Mouse (Mus musculus) layer of hippocampus, adult 9-11 months (tissue): ENCODE results near the gene Sipa1l2.
"Not testable (repeated sequence)": the region's sequence is repeated elsewhere in the genome, so short reads cannot be mapped to it uniquely, and the experiment has no call there.

ENCODE experiments used
- DNase-seq: peaks from one replicate; pipeline ENCODE4 v3.0.0; 2022

The Sipa1l2 gene

DNA sequence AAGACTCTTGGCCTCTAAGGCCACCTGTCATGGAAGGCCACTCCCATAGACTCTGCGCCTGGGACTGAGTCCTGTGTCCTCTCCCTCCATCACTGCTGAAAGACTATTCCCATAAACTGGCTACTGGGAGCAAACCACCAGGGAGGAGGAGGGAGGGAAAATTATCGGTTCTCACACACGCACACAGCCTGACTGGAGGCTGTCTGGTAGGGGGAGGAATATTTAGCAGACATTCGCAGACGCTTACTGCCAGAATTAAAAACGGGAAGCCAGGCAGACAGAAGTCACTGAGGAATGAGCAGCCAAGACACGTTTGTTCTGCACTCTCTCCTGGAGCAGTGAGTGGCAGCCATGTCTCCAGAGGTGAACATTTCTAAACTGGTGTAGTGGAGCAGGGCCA lies 35.9 kb downstream of the Sipa1l2 start:
- DNase-seq = peak; percentile 80

DNA sequence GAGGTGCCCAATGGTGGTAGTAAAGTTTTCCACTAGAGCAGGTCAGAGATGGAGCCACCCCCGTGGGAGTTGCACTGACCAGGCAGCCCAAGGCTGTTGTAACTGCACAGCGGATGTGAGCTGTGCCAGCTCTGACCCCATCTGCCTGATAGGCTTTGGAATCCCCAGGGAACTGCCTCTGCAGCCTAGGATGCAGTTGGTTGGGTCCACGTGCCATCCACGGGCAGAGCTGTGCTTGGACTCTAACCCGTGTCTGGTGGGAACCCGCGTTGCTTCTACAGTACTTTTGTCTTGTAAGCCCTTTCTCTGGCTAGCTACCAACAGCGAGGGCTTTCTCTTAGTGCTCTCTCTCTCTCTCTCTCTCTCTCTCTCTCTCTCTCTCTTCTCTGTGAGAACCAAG lies 36.7 kb downstream of the Sipa1l2 start:
- DNase-seq = peak; percentile 57

DNA sequence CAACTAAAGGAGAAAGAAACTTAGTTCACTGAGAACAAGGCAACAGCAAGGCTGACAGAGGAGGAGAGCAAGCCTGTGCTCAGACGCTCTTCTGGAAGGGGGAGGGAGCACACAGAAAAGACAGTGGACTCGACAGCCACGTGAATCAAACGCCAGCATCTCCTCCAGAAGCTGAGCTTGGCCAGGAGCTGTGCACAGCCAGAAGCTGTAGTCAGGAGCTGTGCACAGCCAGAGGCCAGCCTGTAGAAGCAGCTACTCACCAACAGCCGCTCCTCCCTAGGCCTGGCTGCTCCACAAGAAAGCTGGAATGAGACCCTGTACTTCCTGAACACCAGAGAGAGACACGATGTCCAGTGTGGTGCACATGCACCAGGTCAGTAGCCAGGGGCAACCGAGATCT lies 37.4 kb downstream of the Sipa1l2 start:
- DNase-seq = no peak

DNA sequence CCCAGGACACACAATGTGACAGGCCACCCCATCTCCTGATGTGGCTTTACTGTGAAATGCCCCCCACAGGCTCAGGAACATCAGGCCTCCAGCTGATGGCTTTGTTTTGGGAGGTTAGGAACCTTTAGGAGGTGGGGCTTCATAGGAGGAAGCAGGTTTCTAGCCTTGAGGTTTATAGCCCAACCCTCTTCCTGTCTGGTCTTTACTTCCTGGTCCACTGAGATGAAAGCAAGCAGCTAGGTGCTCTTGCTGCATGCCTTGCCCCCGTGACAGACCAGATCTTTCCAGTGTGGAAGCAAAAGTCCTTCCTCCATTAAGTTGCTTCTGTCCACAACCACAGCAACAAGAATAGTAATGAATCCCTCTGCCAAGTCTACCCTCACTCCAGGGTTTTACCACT lies 38.0 kb downstream of the Sipa1l2 start:
- DNase-seq = peak; percentile 49

DNA sequence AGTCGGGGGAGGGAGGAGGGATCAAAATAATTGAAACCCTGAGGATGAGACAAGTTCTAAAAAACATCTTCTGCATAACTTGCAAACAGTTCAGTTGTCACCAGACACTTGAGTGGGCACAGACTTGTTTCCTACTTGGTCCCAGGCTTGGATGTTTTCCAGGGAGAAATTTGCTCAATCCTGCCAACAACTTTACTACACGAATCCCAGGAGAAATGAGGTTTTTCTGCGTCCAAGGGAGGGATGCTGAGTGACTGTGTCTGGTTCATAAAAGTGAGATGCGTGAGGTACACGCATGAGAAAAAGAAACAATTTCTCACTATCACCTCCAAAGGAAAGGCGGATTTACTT lies 38.5 kb downstream of the Sipa1l2 start:
- DNase-seq = no peak

DNA sequence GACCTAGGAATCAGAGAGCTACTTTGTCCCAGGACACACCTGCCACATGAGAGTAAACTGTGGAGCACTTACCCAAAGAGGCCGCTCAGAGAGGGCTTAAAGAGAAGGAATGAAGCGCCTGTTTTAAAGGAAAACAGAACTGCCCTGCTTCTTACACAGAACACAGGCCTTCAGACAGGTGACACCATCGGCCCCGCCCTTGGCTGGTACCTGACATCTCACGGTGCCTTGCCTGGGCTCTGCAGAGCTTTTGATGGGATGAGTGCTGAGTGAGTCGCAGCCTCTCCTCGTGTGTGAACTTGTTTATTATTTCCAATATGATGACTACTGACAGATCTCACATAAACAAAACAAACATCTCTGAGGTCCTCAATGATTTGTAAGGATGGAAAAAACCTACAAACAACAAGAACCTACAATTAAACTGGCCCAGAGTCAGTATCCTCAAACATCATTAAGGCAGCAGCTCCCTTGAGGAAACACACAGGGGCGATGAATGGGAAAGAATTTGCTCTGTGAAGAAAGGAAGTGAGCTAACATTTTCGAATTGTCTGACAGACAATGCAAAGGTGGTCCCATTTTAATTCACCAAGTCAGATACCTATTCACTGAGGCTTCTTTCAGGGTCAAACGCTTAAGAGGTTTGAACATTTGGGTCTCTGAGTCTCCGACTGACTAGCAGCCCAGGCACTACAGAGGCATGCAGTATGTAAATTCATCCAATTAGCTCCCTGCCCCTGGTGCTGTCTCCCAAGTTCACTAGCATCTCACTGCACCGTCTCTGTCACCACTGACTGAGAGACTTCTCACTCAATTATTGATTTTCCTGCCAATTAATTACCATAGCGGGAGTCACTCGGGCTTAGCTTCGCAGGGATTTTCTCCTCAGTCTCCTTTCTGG lies 39.2 kb downstream of the Sipa1l2 start:
- DNase-seq = no peak

DNA sequence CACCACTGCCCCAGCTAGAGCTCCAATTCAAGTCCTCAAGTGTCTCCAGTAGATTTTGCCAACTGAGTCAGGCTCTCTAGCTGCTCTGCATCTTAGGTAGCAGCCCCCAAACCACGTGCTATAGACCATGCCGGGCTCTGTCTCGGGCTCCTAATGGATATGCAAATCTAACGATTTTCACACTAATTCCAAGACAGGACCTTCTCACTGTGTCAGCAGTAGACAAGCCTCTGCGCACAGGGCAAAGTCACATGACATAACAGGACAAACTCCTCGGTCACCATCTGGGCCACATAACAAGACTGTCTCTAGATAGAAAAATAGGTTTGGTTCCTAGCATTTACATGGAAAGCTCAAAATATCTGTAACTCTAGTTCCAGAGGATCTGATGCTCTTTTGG lies 40.6 kb downstream of the Sipa1l2 start:
- DNase-seq = no peak

DNA sequence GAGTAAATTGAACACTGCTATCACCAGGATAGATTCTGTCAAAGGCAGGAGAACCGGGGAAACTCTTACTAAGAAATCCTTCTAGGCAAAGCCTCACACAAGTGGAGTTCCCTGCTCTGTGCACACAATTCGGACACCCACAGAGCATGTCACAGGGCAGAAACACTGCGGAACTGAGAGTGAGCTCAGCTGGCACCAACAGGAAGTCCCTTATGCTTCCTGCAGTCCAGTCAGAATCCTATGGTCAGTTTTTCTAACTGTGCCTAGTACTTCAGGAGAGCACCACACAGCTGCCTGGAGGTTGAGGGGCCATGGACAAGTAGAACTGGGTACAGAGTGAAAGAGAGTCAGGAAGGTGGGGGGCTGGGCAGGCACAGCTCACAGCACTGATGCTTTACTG lies 41.7 kb downstream of the Sipa1l2 start:
- peak; percentile 56 for DNase-seq

DNA sequence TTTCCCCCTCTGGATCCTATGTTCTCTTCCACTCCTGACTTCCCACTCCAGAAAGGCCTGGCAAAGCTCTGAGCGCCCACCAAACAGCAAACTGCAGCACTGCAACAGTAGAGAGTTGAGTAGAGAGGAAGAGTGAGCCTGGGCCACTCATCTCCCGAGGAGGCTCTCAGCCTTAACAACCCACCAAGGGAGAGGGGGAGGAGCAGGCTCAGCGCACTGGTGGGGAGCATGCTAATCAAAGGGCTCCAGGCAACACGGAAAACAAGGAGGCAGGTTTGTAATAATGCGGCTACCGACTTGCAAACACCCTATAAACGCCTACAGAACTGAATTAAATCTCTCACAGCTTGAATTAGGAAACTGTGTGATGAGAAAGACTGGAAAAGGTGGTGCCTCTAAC lies 42.6 kb downstream of the Sipa1l2 start:
- DNase-seq = no peak

DNA sequence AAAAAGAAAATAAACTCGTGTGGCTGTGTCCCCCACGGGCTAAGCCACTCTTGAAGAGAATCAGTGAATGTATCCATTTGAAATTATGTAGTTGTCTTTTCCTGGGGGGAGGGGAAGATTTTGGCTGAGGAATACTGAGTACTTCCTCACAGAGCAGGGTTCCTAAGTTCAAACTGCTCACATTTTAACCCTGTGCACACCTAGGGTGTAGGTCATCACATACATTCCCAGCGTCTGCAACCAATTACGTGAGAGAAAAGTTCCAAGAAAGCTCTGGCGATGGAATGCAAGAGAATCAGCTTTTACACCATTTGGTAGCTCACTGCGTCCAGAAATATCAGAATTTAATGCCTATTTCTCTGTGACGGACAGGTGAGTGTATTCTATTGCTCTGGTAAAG lies 43.0 kb downstream of the Sipa1l2 start:
- no peak for DNase-seq

DNA sequence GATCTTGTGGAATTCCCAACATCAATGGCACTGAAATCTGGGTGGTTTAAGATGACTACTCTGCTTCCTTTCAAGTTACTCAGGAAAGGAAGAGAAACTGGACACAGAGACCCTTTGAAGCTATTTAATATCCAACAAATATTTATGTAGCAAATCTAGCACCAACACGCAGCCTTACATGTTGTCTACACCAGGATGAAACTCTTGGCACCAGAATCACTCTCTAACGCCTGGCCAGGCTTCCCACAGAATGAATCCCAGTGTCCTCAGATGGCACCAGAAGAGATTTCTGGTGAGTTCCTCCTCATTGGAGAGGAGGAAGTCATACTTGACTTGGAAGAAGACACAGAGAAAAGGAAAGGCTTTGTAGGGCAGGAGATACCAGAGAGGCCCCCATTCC lies 45.1 kb downstream of the Sipa1l2 start:
- no peak for DNase-seq

DNA sequence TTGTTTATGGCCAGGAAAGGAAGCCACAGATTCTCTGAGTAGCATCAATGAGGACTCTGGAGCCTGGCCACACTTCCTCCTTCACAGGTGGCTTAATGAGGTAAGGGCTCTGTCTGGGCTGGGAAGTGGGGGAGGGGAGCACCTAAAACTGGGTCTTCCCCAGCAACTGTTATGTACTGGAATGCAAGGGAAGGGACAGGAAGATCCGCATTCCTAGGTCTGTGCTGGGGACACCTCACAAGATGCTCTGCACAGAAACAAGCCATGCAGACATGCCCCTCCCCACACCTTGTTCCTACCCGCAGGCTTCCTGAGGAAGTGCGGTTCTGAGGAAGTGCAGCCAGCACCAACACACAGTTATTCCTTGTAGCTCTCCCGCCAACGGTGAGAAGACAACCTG lies 46.4 kb downstream of the Sipa1l2 start:
- DNase-seq = no peak

DNA sequence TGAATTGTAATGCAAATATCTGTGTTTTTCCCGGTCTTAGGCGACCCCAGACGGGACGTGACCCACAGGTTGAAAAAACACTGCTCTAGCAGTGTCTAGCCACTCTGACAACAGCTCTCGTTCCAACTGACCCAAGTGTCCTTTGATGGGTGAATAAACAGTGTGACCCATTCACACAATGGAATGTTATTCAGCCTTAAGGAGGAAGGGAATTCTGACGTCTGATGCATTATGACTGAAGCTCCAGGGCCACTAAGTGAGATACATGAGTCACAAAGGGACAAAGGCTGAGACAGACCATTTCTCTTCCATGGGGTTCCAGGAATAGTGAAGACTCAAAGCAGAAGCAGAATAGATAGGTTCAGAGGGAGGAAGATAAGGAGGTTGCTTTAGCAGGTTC lies 47.5 kb downstream of the Sipa1l2 start:
- DNase-seq = no peak

DNA sequence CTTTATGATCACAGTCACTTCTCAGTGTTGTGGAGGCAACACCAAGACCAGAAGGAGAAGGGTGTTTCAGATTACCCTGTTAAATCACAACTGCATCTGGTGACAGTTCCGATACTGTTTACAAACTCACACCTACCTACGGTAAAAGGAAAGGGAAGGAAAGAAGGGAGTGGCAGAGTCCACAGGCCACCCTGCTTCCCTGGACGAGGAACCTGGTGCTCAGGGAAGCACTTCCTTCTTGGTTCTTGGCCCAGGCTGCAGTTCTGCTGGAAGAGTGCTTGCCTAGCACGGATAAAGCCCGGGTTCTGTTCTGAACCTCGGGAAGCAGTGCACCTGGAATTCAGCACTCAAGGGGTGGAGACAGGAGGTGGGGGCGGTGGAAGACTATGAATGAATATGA lies 48.5 kb downstream of the Sipa1l2 start:
- no peak for DNase-seq

DNA sequence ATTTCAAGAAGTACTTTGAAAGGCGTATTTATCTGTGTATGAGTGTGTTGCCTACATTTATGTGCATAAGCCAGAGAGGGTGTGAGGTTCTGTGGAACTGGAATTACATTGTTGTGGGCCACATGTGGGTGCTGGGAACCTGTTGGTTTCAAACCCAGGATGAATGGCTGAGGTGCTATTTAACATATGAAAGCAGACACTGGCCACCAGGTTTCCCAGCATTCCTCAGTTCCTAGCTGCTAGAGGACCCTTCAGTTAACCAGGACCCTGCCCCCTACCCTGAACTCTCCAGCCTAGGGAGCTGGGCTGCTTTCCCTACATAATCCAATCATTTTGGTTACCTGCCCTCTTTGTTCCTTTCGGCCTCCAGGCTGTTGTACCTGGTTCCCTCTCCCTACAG lies 49.3 kb downstream of the Sipa1l2 start:
- not testable (repeated sequence) for DNase-seq

DNA sequence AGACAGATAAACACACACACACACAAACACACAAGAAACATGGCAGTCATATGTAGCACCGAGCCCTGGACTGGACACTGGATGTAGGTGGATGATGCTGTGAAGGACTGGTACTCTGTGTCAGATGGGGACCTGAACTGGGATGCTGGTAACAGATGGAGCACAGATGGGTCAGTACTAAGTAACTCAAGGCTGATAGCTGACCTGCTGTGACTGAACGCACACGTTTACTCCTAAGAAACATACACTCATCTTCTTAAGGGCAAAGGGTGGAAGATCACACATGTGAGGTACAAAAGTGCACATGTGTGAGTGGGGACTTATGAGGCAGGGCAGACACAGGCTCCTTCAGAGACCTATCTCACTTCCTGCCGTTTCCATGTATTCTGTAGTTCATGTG lies 50.7 kb downstream of the Sipa1l2 start:
- no peak for DNase-seq

DNA sequence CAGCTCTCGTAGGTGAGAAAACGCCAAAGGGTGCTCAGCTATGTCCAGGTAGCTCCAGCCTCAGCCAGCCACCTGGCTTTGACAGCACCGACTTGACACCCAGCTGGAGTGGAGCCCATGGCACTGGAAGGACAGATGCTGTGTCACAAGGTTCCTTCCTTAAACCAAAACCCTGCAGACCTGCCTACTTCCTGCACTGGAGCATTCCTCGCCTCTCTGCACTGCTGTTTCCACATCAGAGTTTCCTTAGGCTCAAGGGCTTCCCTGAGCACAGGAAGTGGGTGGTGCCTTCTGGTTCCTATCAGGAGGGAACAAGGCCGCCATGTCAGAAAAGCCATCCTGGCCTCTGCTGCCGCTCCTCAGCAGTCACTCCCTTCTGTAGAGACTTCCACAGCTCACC lies 51.3 kb downstream of the Sipa1l2 start:
- DNase-seq = no peak

DNA sequence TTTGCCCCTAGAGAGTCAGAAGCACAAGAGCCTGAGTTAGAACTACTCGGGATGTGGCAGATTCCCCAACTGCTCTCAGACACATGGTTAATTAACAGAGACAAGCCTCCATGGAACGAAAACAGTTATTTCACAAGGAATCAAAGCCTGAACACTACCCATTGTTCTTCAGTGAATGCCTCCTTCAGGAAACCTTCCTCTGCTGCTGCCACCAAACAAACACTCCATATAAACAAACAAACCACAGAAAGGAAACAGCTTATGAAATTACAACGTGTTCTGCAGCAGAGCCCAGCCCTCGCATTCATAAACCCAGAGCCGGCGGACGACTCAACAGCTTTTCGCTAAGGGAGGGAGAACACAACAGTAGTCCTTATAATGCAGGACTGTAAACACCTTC lies 52.2 kb downstream of the Sipa1l2 start:
- DNase-seq = no peak

DNA sequence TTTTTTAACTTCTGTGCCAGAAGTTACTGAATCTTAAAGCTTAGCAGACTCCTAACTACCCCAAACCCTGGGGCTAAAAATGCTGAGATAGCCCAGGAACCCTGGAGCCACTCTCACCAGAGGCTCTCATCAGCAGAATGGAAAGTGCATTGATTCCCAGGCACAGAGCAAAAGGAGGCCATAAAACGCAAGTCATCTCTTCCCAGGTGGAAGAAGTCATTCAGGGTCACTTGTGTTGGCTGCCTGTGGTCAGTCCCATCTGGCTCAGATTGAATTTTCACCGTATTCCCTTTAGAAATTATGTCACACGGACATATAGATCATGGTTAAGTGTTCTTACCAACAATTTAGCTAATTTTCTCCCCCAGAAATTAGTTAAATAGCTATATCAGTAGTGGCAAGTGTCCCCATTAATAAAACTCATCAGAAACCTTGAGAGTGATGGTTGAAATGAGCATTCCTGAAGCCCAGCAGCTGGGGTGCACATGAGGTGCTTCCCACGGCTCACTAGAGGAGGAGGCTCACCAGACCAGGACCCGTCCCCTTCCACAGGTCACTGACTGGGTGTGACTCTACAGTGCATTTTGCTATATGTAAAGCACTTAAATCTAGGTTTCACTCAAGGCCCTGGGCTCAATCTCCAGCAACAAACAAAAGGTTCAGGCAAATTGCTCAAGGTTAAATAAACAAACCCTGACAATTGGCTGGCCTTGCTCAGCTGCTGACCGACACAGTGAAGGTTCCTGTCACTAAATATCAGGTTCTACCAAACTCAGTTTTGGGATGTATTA lies 53.3 kb downstream of the Sipa1l2 start:
- DNase-seq = no peak

DNA sequence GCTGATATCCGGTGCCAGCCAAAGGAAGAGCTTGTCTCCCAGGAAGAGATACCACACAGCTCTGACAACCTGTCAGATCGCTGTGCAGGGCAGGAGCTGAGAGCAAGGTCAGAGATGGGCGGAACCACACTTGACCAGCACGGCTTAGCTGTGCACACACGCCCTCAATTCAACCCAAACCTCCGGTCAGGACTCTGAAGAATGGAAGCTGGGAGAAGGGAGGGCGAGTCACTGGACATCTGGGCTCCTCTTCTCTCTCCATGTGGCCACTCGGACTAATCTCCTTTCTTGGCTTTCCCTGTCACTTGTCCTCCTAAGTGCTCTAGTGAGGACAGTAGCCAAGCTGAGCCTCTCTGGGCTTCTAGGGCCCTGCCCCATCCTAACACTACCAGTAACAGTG lies 53.9 kb downstream of the Sipa1l2 start:
- DNase-seq = no peak

DNA sequence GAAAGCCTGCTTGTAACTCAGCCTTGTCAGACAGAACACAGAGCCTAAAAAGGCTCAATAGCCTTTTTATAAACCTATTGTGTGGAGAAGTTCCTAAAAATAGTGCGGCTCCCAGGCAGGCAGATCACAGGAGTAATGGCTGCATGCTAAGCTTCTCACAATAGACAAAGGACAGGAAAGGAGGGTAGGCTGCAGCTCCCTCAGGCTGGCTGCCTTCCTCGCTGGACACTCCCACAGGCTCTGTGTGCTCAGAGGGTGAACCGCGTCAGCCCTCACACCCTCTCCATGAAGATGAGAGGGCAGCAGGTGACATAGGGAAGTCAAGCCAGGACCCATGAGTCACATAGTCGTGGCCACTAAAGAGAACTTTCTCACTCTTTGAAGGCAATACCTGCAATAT lies 55.7 kb downstream of the Sipa1l2 start:
- DNase-seq = no peak

DNA sequence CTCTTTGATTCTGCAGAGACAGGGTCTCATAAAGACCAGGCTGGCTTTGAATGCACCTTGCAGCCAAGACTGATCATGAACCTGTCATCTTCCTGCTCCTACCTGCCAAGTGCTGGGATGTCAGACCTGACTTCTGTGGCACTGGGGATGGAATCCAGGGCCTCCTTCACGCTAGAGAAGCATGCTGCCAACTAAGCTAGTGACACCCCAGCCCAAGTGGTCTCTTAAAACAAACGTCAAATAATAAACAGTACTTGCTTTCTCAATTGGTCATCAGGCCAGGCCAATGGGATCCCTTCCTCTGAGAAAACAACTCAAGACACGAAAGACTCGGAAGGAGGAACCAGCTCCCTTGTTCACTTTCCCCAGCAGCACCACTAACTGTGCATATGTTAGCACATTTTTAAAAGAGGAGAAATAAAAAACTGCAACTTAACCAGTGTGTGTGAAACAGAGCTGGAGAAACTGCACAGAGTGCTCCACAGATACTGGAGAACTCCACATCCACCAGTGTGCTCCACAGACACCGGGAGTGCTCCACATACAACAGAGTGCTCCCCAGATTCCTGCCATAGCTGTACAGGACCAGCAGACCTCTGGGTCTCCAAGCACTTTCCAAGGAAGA lies 56.3 kb downstream of the Sipa1l2 start:
- DNase-seq = no peak

DNA sequence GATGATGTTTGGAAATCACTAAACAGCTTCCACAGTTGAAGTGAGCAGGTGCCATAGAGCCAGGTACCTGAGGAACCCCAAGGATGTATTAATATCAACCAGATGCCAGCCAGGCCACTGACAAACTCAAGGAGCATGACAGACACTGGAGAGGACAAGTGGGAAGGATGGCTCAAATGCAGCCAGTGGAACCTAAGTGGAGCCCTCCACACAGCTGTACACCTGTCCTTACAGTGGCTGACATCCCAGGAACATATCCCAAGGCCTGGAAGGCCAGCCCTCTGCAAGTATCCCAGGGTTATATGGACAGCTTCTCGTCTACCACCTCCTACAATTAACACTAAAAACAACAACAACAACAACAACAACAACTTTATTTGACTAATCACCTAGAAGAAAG lies 57.0 kb downstream of the Sipa1l2 start:
- no peak for DNase-seq
